Mouse (Mus musculus) bone marrow, adult 2 months (tissue): ENCODE results near the gene Jph2. TPM values are rescaled to one million over a fixed set of nuclear protein-coding genes. Genes with fewer than 3 reads are reported as not detected.

Source experiments
- H3K27ac ChIP-seq: fragments of 200-500 bp; 2 replicates; pipeline ENCODE4 v1.5.1; 2012; ENCODE audit warnings: low read depth, mild to moderate bottlenecking, control low read depth, inconsistent platforms, low read length; ENCODE audit not compliant: control insufficient read depth, poor library complexity, insufficient read depth
- H3K4me1 ChIP-seq: fragments of 200-500 bp; 2 replicates; pipeline ENCODE4 v1.6.1; 2011; ENCODE audit warnings: low read length; ENCODE audit not compliant: control insufficient read depth, insufficient read depth
- H3K4me3 ChIP-seq: fragments of 200-500 bp; replicated peaks from 2 replicates; pipeline ENCODE3; 2011; ENCODE audit warnings: mild to moderate bottlenecking, low read depth, low read length, control low read depth; ENCODE audit not compliant: control insufficient read depth
- CTCF ChIP-seq: fragments of 200-500 bp; IDR thresholded peaks from 2 replicates; pipeline ENCODE4 v1.5.1; 2011; ENCODE audit warnings: low read length, control low read depth; ENCODE audit not compliant: control insufficient read depth, insufficient read depth
- POLR2A ChIP-seq: fragments of 200-500 bp; IDR thresholded peaks from 2 replicates; pipeline ENCODE4 v1.6.1; 2011; ENCODE audit warnings: low read depth, mild to moderate bottlenecking, control low read depth, low read length, borderline replicate concordance; ENCODE audit not compliant: control insufficient read depth
- WGBS: fragments of 180-500 bp; shearing (Covaris S2); methylation state at CpG from one replicate; pipeline ENCODE4 v1.1.7; 2018; 5-methylcytosine and 5-hydroxymethylcytosine counted together
- polyA plus RNA-seq: library from polyadenylated mRNA; stranded (reverse); fragments of >200 nt; gene quantifications from 2 replicates; pipeline ENCODE4 v1.2.4, GENCODE M21; 2011; ENCODE audit warnings: low replicate concordance; ENCODE audit not compliant: missing spikeins, insufficient read depth, insufficient read length

The Jph2 gene
- polyA plus RNA-seq, 1 experiment = not detected

- WGBS = 73% methylated on average over 8 of the region's 8 CpGs
- Histone ChIP-seq H3K27ac (no peak overlapping the region), H3K4me1 (no peaks in the 10 kb centered on the region), H3K4me3 (no peak overlapping the region)
- TF ChIP-seq CTCF (no peak), POLR2A (no peak)
Observed at GRCm38 (mm10) chr2:163399222-163399621, 1.4 kb upstream of the Jph2 start.

DNA sequence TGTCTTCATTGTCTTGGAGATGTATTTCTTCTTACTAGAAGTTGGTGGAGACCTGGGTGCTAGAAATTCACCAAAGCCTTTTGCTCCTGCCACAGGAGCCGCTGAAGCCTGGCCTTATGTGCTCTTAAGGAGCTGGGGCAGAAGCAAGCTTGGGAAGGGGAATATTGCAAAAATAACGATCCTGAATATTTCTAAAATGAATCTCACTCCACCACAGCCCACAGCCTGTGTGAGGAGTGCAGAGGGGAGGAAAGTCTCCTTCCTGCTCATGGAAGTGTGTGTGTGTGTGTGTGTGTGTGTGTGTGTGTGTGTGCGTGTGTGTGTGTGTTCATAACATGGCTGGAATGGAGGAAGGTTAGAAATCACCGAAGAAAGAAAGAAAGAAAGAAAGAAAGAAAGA, 977 bp upstream of the Jph2 start:
- Histone ChIP-seq H3K4me1 (no peaks in the 10 kb centered on the region), H3K27ac (no peak overlapping the region), H3K4me3 (no peak overlapping the region)
- TF ChIP-seq POLR2A = no peak
- no peak for TF ChIP-seq CTCF
- 67% methylated on average over 4 of the region's 4 CpGs for WGBS

DNA sequence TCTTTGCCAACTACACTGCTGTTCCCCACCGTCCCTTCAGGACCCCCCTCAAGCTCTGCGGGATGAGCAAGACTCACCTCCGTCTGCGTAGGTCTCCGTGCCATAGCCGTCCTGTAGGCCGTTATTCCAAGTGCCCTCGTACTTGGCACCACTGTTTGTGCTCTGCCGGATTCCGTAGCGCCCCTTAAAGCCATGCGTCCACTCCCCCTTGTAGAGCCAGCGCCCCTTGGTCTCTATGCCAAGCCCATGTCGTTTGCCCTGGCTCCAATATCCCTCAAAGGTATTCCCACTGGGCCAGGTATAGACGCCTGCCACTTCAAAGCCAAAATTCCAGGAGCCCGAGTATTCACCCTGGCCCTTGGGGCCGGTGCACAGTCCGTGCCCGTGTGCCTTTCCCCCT, 722 bp downstream of the Jph2 start:
- no peaks in the 10 kb centered on the region for H3K4me1 ChIP-seq
- H3K4me3 ChIP-seq = no peak overlapping the region
- no peak for TF ChIP-seq POLR2A
- no peak for TF ChIP-seq CTCF
- H3K27ac ChIP-seq = no peak overlapping the region
- WGBS = 85% methylated on average over 19 of the region's 19 CpGs

- Histone ChIP-seq H3K27ac (no peak overlapping the region), H3K4me3 (no peak overlapping the region), H3K4me1 (no peaks in the 10 kb centered on the region)
- TF ChIP-seq POLR2A (no peak), CTCF (no peak)
- WGBS = 75% methylated on average over 6 of the region's 6 CpGs
Observed at GRCm38 (mm10) chr2:163394977-163395376, 2.8 kb downstream of the Jph2 start.

GRCm38 (mm10) chr2:163393976-163394375, 3.8 kb downstream of the Jph2 start:
- Histone ChIP-seq H3K4me3 (no peak overlapping the region), H3K27ac (no peak overlapping the region), H3K4me1 (no peaks in the 10 kb centered on the region)
- TF ChIP-seq POLR2A (no peak), CTCF (no peak)
- WGBS = 67% methylated on average over 6 of the region's 6 CpGs

- no peaks in the 10 kb centered on the region for H3K4me1 ChIP-seq
- TF ChIP-seq POLR2A = no peak
- no peak for TF ChIP-seq CTCF
- H3K4me3 ChIP-seq = no peak overlapping the region
- WGBS = 84% methylated on average over 10 of the region's 10 CpGs
- no peak overlapping the region for H3K27ac ChIP-seq
Observed at GRCm38 (mm10) chr2:163393241-163393640, 4.6 kb downstream of the Jph2 start.

DNA sequence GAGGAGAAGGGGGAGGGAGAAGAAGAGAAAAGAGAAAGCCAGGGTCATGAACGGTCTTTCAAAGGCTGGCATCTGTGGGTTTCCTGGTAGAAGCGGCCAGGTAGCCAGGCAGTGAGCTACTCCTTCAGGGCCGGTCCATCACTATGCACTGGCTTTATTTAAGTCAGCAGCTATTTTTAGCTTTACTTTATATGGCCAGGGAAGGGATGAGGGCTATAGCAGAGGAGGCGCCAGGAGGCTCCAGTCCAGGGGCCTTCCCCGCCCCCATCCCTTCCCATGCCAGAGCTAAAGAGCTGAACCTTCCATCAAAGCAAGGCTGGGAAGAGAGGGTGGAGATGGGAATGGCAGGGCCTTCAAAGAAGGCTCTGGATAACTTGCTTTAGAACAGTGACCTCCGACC, 5.4 kb downstream of the Jph2 start:
- TF ChIP-seq POLR2A (no peak), CTCF (no peak)
- H3K4me1 ChIP-seq = no peaks in the 10 kb centered on the region
- no peak overlapping the region for H3K27ac ChIP-seq
- no peak overlapping the region for H3K4me3 ChIP-seq
- WGBS = 72% methylated on average over 6 of the region's 6 CpGs

GRCm38 (mm10) chr2:163386423-163387190, 11.2 kb downstream of the Jph2 start:
- Histone ChIP-seq H3K4me3 (no peak overlapping the region), H3K27ac (no peak overlapping the region), H3K4me1 (no peaks in the 10 kb centered on the region)
- WGBS = 65% methylated on average over 15 of the region's 15 CpGs
- TF ChIP-seq POLR2A = no peak
- TF ChIP-seq CTCF = no peak

- H3K4me3 ChIP-seq = no peak overlapping the region
- H3K4me1 ChIP-seq = no peaks in the 10 kb centered on the region
- H3K27ac ChIP-seq = no peak overlapping the region
- TF ChIP-seq CTCF (no peak), POLR2A (no peak)
- 87% methylated on average over 6 of the region's 6 CpGs for WGBS
Observed at GRCm38 (mm10) chr2:163385126-163385525, 12.7 kb downstream of the Jph2 start.
